Mouse (Mus musculus): ENCODE measurements around the gene Srpk3.

Srpk3 gene

DNA sequence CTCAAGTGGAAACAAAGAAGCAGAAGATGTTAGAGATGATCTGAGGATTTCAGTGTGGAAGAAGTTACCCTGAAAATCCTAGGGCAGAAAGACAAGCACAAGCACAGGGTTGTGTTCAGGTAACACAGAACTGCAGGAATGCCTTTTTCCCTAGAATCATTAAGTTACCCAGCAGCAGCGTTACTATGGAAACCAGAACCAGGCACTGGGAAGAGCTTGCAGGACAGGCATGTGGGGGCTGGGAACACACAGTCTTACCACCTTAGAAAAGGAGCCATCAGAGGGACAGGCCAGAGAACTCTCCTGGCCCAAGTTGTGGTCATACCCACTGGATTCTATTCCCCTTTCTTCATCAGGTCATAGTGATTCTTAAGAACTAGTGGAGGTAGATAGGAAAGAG is 31.6 kb downstream of the Srpk3 start:
- no peak for DNase-seq (ENCODE audit: low spot score in 2 of 2)

DNA sequence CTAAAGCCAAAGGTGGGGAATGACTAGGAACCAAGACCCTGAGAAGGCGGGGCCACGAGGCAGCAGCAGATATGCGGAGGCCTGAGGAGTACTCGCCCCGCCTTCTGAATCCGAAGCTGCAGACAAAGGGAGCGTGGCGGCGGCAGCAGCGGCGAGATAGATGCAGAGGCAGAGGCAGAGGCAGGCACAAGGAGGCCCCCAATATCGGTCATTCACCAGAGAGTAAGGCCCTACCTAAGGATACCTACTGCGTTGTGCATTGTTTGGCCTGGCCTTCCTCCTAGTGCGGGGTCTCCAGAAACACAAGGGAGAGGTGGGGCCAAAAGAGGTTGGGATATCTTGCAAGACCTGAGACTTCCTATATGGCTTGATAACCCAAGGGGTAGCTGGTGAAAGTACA is 40.9 kb downstream of the Srpk3 start:
- DNase-seq (ENCODE audit: low spot score in 2 of 2): peak in 1 of 2 experiments; percentile 18

- DNase-seq (ENCODE audit: low spot score in 2 of 2): no peak
Observed at GRCm38 (mm10) chrX:73816596-73817314, 42.5 kb downstream of the Srpk3 start.

- no peak for DNase-seq (ENCODE audit: low spot score in 2 of 2)
Observed at GRCm38 (mm10) chrX:73823747-73824146, 49.5 kb downstream of the Srpk3 start.

GRCm38 (mm10) chrX:73824185-73825151 is 50.3 kb downstream of the Srpk3 start, which contains the start of gene Pdzd4:
Gene Pdzd4, minus strand, starts transcription at chrX:73824969.
- peak in 1 of 2 experiments; percentile 30 for DNase-seq (ENCODE audit: low spot score in 2 of 2)
